Mouse (Mus musculus) kidney, adult 9 months (tissue): ENCODE measurements around the gene Psme2.

ENCODE experiments used
- DNase-seq: peaks from one replicate; pipeline ENCODE4 v3.0.0; 2022

Psme2 gene

GRCm38 (mm10) chr14:55592226-55592625, 1.3 kb upstream of the Psme2 start:
- peak; percentile 49 for DNase-seq

GRCm38 (mm10) chr14:55591331-55591891, 498 bp upstream of the Psme2 start, which contains the start of gene Rnf31:
TSS of gene Rnf31 (plus strand) at chr14:55591708.
- DNase-seq: peak; percentile 99

GRCm38 (mm10) chr14:55589771-55590448, 1.0 kb downstream of the Psme2 start:
- no peak for DNase-seq

DNA sequence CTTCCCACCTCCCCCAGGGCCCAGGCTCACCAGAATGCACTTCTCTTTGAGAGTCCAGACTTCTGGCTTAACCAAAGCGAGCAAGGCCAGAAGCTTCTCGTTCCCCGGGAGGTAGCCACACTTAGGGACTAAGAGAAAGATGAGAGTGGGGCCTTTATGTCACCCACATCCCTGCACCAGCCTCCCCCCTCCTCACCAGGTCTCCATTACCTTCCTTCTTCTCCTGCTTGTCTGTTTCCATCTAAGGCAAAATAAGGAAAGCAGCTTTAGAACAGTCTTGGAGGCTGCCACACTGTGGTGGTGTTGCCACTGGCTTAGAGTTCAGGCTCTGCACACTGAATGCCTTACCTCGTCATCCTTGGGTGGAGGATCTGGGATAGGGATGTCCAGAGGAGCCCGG, 1.6 kb downstream of the Psme2 start:
- DNase-seq: no peak

DNA sequence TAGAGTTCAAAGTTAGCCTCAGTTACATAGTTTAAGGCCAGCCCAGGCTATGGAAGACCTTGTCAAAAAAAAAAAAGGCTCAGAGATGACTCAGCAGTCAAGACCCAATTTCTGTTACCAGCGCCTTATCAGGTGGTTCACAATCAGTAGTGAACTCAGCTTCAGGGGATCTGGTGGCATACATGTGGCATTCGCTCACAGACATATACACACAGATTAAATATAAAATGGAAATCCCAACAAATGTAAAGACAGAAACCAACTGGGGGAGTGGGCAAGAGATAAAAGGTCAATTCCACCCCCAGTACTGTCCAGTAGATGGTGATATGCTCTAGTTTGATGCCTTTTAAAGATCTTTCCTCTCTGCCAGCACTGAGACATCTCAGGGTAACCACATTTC, 4.8 kb downstream of the Psme2 start:
- DNase-seq: no peak

DNA sequence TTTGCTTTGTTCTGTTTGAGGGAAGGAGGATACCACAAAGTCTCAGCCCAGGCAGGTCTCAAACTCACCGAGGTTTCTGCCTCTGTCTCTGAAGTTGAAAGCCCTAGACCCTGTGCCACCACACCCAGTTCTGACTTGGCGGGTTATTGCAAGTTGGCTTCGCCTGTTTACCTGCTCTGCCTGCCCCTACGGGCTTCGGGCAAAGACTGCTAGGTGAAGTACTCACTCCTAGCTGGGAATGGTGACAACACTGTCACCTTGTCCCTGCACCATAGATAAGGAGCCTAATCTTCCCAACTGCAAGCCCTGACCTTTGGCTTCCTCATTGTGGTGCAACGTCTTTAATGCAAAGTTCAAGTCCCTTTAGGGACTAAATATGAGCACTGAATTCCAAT, 5.3 kb downstream of the Psme2 start:
- no peak for DNase-seq

DNA sequence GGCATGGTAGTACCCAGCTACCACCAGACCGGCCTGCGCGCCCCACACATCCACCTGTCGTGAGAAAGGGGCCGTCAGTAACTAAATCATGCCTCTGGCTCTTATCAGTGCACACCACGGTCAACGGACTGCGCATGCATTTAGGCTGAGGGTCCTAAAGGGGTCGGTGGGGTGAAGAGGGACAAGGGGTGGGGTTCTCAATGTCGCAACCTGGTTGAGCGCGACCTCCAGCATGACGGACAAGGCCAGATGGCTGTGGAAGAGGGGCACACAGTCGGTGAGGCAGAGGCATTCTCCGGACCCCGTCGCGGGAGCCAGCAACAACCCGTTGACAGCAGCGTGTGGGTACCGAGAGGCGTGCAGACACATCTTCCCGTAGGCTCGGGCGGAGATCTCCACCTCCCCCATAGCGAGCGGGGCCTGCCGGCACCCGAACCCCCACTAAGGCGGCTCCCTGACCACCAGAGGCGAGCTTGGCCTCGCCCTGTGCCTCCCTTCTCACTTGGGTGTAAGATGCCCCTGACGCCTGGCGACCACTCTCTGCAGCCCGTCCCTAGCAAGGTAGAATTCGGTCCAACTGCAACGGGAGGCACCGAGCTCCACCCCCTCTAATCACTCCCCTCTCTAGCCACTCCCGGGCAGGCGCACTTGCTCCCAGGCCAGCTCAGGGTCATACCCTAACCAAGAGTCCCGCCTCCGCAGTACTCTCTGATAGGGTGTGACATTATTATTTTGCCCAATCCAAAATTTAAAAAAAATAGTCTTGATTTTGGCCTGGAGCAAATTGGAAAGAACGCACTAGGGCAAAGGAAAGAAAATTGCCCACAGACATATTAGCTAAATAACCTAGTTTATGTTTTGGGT, 6.0 kb downstream of the Psme2 start, which contains the start of gene Emc9:
Gene Emc9 (minus strand): TSS at position 601 of the 864 bp plus-strand sequence.
- peak; percentile 87 for DNase-seq

GRCm38 (mm10) chr14:55584303-55584701, 6.6 kb downstream of the Psme2 start:
- no peak for DNase-seq

DNA sequence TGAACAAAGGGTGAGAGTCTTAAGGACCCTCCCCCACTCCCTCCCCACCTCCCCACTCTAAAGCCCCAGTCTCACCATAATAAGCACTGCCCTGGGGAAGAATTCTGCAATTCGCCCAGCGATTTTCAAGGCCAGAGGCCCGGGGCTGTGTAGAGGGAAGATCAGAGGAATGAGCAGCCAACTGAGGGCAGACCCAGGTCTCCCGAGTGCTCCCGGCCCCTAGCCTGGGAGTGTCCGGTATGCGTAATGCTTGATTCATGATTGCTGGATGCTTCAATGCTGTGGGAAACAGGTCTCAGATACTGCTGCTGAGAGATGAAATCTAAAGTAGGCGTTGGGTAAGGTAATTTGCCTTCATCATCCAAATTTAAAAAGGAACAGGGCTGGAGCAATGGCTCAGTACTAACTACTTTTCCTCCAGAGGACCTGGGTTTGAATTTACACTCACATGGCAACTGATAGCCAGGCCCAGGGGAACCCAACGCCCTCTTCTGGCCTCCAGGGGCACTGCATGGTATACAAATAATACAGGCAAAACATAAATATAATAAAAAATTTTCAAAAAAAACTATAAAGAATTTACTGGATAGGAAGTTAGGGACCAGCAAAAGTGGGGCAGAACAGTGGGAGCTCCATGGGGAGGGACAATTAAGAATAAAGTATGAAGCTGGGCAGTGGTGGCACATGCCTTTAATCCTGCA, 8.8 kb downstream of the Psme2 start:
- no peak for DNase-seq

DNA sequence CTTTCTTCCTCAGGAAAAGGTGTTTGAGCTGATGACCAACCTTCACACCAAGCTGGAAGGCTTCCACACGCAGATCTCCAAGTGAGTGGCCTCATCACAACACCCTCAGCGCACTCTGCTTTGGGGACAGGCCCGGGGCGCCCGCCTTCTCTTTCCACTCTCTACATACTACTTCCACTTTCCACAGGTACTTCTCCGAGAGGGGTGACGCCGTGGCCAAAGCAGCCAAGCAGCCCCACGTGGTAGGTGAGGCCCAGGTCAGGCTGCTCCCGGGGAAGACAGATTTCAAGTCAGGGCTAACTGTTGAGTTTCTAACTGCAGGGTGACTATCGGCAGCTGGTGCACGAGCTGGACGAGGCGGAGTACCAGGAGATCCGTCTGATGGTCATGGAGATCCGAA, 10.2 kb downstream of the Psme2 start:
- DNase-seq: no peak

GRCm38 (mm10) chr14:55579511-55580496, 11.1 kb downstream of the Psme2 start:
- DNase-seq: no peak

DNA sequence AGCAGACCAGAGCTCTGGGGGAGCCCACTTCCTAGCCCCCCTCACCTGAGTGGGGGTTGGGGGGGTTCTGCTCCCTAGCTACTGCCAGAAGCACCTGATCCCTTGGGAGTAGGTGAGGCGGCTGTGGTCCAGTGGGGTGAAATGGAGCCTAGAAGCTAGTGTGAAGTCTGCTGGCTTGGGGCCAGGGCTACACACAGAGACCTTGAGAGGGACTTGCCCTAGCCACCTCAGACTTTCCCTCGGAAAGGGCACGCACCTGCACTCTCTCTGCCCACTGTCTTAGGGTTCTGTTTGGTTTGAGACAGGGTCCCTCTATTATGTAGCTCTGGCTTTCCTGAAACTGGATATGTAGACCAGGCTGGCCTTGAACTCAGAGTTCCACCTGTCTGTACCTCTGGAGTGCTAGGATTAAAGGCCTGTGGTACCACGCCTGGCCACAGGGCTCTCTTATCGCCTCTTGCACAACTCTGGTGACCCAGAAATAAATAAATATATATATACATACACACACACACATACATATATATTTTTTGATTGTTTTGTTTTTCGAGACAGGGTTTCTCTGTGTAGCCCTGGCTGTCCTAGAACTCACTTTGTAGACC, 12.1 kb downstream of the Psme2 start:
- peak; percentile 79 for DNase-seq

- peak; percentile 77 for DNase-seq
Measured at GRCm38 (mm10) chr14:55577871-55578667, 12.8 kb downstream of the Psme2 start, which contains the start of gene Psme1. TSS of gene Psme1 (plus strand) at chr14:55578123.

- peak; percentile 42 for DNase-seq
Measured at GRCm38 (mm10) chr14:55576376-55576775, 14.5 kb downstream of the Psme2 start.

- peak; percentile 66 for DNase-seq
Measured at GRCm38 (mm10) chr14:55575711-55576110, 15.2 kb downstream of the Psme2 start.

DNA sequence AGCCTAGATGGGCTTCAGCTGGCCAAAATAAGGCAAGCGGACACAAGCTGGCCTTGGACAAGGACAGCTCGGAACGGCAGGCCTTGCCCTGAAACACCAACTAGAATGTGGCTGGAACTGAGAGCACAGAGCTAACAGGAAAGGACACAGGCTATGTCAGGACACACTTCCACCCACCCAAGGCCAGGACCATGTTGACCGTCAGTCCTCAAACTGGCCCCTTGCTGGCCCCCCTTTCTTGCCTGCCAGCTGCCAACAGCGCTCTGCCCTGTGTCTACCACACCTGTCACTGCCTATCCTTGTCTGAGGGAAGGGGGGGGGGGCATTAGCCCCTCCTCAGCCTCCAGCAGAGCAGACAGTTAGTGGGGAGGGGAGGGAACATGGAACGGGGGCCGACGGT, 15.6 kb downstream of the Psme2 start, which contains the start of gene Fitm1:
Gene Fitm1 (plus strand): TSS at position 316 of the 400 bp plus-strand sequence.
- no peak for DNase-seq

- no peak for DNase-seq
Measured at GRCm38 (mm10) chr14:55571760-55572159, 19.2 kb downstream of the Psme2 start.

- DNase-seq: no peak
Measured at GRCm38 (mm10) chr14:55570588-55570987, 20.3 kb downstream of the Psme2 start.

DNA sequence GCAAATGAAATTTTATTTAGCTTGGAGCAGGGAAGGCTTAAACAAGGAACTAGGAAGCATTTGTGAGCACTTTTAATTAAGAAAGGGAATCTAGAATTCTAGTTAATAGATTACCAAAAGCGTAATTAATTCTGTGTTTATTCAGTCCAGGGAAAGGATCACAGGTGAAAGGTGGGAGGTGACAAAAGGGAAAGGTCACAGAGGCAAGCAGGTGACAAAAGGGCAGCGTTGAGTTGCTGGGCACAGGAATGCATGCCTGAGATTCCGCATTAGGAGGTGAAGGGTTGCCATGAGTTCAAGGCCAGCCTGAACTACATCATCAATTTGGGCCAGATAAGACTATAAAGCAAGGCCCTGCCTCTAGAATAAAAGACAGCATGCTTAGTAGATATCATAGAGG, 23.4 kb downstream of the Psme2 start:
- DNase-seq: peak; percentile 64

DNA sequence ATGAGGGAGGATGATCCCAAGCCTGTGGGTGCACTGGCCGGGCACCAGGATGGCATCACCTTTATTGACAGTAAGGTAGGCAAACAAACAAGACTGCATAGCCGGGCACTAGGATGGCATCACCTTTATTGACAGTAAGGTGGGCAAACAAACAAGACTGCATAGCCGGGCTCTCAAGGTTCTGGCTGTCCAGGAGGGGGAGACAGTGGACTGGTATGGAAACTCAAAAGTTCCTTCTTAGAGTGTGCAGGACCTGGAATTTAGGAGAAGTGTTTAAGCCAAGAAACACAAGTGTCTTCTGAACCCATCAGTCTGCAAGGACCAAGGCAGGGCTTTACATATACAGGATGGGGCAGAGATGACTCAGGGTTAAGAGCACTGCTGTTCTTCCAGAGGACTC, 25.2 kb downstream of the Psme2 start:
- no peak for DNase-seq
